Mouse (Mus musculus): ENCODE measurements around the gene Prlh.

DNA sequence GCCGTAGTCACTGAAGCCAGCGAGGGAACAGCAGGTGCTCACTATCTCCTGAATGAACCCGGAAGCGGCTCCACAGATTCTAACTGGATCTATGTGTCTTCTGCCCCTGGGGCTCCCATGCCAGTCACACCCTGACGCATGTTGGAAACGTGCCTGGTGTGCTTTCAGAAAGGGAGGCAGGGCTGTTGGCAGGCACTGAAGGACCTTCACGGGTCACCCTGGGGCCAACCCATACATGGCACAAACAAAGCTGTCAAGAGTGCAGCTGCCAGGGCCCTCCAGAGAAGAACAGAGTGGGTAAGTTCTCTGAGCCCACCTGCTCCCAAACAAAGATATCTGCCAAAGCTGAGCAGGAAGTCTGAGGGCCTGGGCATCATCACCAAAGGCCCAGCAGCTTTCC lies 14.7 kb downstream of the Prlh start:
- TF ChIP-seq USF1 (IDR thresholded peaks at IDR 0.05; ENCODE audit: low read depth) (no peak), POLR2AphosphoS2 (IDR thresholded peaks at IDR 0.05; ENCODE audit: insufficient read length, low read depth) (no peak), POLR2A (IDR thresholded peaks at IDR 0.05; ENCODE audit: insufficient read length, low read depth) (no peak), TCF12 (IDR thresholded peaks at IDR 0.05; ENCODE audit: insufficient read depth, poor library complexity, severe bottlenecking) (no peak), E2F4 (IDR thresholded peaks at IDR 0.05; ENCODE audit: insufficient read depth) (no peak)
